Mouse (Mus musculus) common myeloid progenitor, adult 5-6 weeks (primary cell): ENCODE measurements around the gene Calcb. TPM values are rescaled to one million over a fixed set of nuclear protein-coding genes. Genes with fewer than 3 reads are reported as not detected.

Experiments used
- ATAC-seq: replicated peaks from 2 replicates; pipeline ENCODE4 v1.8.0; 2016; ENCODE audit warnings: low read depth, mild to moderate bottlenecking, moderate TSS enrichment, inconsistent platforms; ENCODE audit not compliant: poor library complexity, severe bottlenecking
- total RNA-seq: library from RNA; stranded (forward); fragments of 200-1000, 187-1606 nt; gene quantifications from 2 replicates; pipeline ENCODE4 v1.2.3, GENCODE M21; 2017

Calcb gene
- total RNA-seq, 1 experiment from 2014 or later, result not detected

- no peak for ATAC-seq
These were observed 29.2 kb downstream of the Calcb start for GRCm38 (mm10) chr7:114747596-114747995.

- no peak for ATAC-seq
These were observed 29.8 kb downstream of the Calcb start for GRCm38 (mm10) chr7:114748239-114748638.

GRCm38 (mm10) chr7:114753471-114753870, 35.0 kb downstream of the Calcb start:
- no peak for ATAC-seq

- no peak for ATAC-seq
These were observed 35.8 kb downstream of the Calcb start for GRCm38 (mm10) chr7:114754196-114754595.

- ATAC-seq, result no peak
These were observed 36.2 kb downstream of the Calcb start for GRCm38 (mm10) chr7:114754626-114755025.

- ATAC-seq, result no peak
These were observed 44.2 kb downstream of the Calcb start for GRCm38 (mm10) chr7:114762660-114763059.

GRCm38 (mm10) chr7:114765273-114765672, 46.8 kb downstream of the Calcb start:
- no peak for ATAC-seq

GRCm38 (mm10) chr7:114766523-114766922, 48.1 kb downstream of the Calcb start:
- no peak for ATAC-seq

GRCm38 (mm10) chr7:114768516-114768915, 50.1 kb downstream of the Calcb start:
- ATAC-seq, result no peak

GRCm38 (mm10) chr7:114769041-114769440, 50.6 kb downstream of the Calcb start:
- no peak for ATAC-seq

- no peak for ATAC-seq
These were observed 52.1 kb downstream of the Calcb start for GRCm38 (mm10) chr7:114770586-114770985.

- ATAC-seq, result no peak
These were observed 53.4 kb downstream of the Calcb start for GRCm38 (mm10) chr7:114771801-114772200.

Other genes with a start within 250 kb of the Calcb start
- 1.3 and 3.7 TPM in 2 replicates for gene Cyp2r1, start 155.7 kb upstream of the Calcb start, total RNA-seq
- not detected in 2 replicates for gene Calca, start 82.3 kb upstream of the Calcb start, total RNA-seq
- not detected in 2 replicates for gene Insc, start 25.1 kb downstream of the Calcb start, total RNA-seq